Mouse (Mus musculus): ENCODE data around the gene Cdyl. TPM values are rescaled to one million over a fixed set of nuclear protein-coding genes. Genes with fewer than 3 reads are reported as not detected.

Gene Cdyl
- polyA plus RNA-seq (2015; fragmentation: Nextera tagmentation; extraction: Ambion mirVana), result 3.4 and 3.5 TPM in 2 replicates

DNA sequence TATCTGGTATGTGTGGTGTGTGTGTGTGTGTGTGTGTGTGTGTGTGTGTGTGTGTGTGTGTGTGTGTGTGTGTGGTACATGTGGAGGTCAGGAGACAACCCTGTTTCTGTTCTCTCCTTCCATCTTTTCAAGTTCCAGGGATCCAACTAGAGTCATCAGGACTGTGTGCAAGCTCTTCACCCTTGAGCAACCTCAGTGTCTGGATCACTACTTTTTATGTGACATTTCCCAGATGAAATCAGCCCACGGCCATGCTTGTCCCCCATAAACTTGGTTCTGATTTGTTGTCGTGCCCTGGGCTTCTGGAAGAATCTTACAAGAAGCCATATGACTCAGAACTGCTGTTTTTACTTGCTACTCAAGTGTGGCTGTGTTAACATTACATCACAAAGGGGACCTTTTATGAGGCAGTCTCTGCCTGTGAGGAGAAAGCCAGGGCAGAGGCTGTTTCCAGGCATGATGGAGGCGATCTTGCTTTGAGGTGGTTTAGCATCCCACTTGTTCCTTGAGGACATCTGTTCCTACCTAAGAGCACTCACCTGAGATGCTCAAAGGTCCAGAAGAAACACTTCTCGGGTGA is at the start of gene Cdyl:
Cdyl (plus strand) TSS at position 428 of the 580 bp plus-strand sequence.
- no peak within 1 kb of the TSS for H3K9ac ChIP-seq (ENCODE audit: low read depth, low read length)
- ATAC-seq, result no peak
- no peaks in the 10 kb centered on the region for H3K27me3 ChIP-seq (ENCODE audit: control insufficient read depth, insufficient read depth, low read depth, low read length)
- no peaks in the 10 kb centered on the region for H3K4me1 ChIP-seq (ENCODE audit: control insufficient read depth, insufficient read depth, low read length)
- H3K4me2 ChIP-seq (ENCODE audit: low read length), result no peak within 1 kb of the TSS
- H3K27ac ChIP-seq (ENCODE audit: low read length), result no peak within 1 kb of the TSS
- H3K36me3 ChIP-seq (ENCODE audit: control insufficient read depth, insufficient read depth, low read length), result no peaks in the 10 kb centered on the region
- 77% methylated on average over 4 of the region's 4 CpGs for WGBS
- no peak within 1 kb of the TSS for H3K4me3 ChIP-seq (ENCODE audit: low read depth, low read length)
- H3K9me3 ChIP-seq (replicated peaks; ENCODE audit: control insufficient read depth, low read length, poor library complexity, severe bottlenecking), result no peaks in the 10 kb centered on the region

- Histone ChIP-seq H3K36me3 (ENCODE audit: control insufficient read depth, insufficient read depth, low read length) (no peaks in the 10 kb centered on the region), H3K9me3 (replicated peaks; ENCODE audit: control insufficient read depth, low read length, poor library complexity, severe bottlenecking) (no peaks in the 10 kb centered on the region), H3K27ac (ENCODE audit: low read length) (no peak overlapping the region), H3K4me1 (ENCODE audit: control insufficient read depth, insufficient read depth, low read length) (no peaks in the 10 kb centered on the region), H3K4me3 (ENCODE audit: low read depth, low read length) (no peak overlapping the region), H3K27me3 (ENCODE audit: control insufficient read depth, insufficient read depth, low read depth, low read length) (no peaks in the 10 kb centered on the region), H3K4me2 (ENCODE audit: low read length) (no peak overlapping the region), H3K9ac (ENCODE audit: low read depth, low read length) (no peak overlapping the region)
- no peak for ATAC-seq
These were observed 48.9 kb upstream of the Cdyl start for GRCm38 (mm10) chr13:35610718-35611117.

- H3K27me3 ChIP-seq (ENCODE audit: control insufficient read depth, insufficient read depth, low read depth, low read length), result no peaks in the 10 kb centered on the region
- ATAC-seq, result no peak
- H3K36me3 ChIP-seq (ENCODE audit: control insufficient read depth, insufficient read depth, low read length), result no peaks in the 10 kb centered on the region
- H3K4me2 ChIP-seq (ENCODE audit: low read length), result no peak overlapping the region
- no peak overlapping the region for H3K9ac ChIP-seq (ENCODE audit: low read depth, low read length)
- WGBS, result 97% methylated on average over 1 of the region's 1 CpGs
- no peak overlapping the region for H3K4me3 ChIP-seq (ENCODE audit: low read depth, low read length)
- H3K9me3 ChIP-seq (replicated peaks; ENCODE audit: control insufficient read depth, low read length, poor library complexity, severe bottlenecking), result no peaks in the 10 kb centered on the region
- H3K4me1 ChIP-seq (ENCODE audit: control insufficient read depth, insufficient read depth, low read length), result no peaks in the 10 kb centered on the region
- no peak overlapping the region for H3K27ac ChIP-seq (ENCODE audit: low read length)
These were observed 47.1 kb upstream of the Cdyl start for GRCm38 (mm10) chr13:35612506-35612905.

- Histone ChIP-seq H3K4me3 (ENCODE audit: low read depth, low read length) (no peak overlapping the region), H3K4me2 (ENCODE audit: low read length) (no peak overlapping the region), H3K36me3 (ENCODE audit: control insufficient read depth, insufficient read depth, low read length) (no peaks in the 10 kb centered on the region), H3K4me1 (ENCODE audit: control insufficient read depth, insufficient read depth, low read length) (no peaks in the 10 kb centered on the region), H3K27me3 (ENCODE audit: control insufficient read depth, insufficient read depth, low read depth, low read length) (no peaks in the 10 kb centered on the region), H3K9ac (ENCODE audit: low read depth, low read length) (no peak overlapping the region), H3K27ac (ENCODE audit: low read length) (no peak overlapping the region), H3K9me3 (replicated peaks; ENCODE audit: control insufficient read depth, low read length, poor library complexity, severe bottlenecking) (no peaks in the 10 kb centered on the region)
- ATAC-seq, result no peak
- 65% methylated on average over 4 of the region's 4 CpGs for WGBS
These were observed 44.7 kb upstream of the Cdyl start for GRCm38 (mm10) chr13:35614832-35615479.

- 76% methylated on average over 4 of the region's 4 CpGs for WGBS
- H3K4me3 ChIP-seq (ENCODE audit: low read depth, low read length), result no peak overlapping the region
- no peaks in the 10 kb centered on the region for H3K9me3 ChIP-seq (replicated peaks; ENCODE audit: control insufficient read depth, low read length, poor library complexity, severe bottlenecking)
- H3K4me1 ChIP-seq (ENCODE audit: control insufficient read depth, insufficient read depth, low read length), result no peaks in the 10 kb centered on the region
- no peak overlapping the region for H3K27ac ChIP-seq (ENCODE audit: low read length)
- no peak for ATAC-seq
- no peaks in the 10 kb centered on the region for H3K36me3 ChIP-seq (ENCODE audit: control insufficient read depth, insufficient read depth, low read length)
- no peaks in the 10 kb centered on the region for H3K27me3 ChIP-seq (ENCODE audit: control insufficient read depth, insufficient read depth, low read depth, low read length)
- H3K4me2 ChIP-seq (ENCODE audit: low read length), result no peak overlapping the region
- no peak overlapping the region for H3K9ac ChIP-seq (ENCODE audit: low read depth, low read length)
These were observed 43.0 kb upstream of the Cdyl start for GRCm38 (mm10) chr13:35616524-35617099.

DNA sequence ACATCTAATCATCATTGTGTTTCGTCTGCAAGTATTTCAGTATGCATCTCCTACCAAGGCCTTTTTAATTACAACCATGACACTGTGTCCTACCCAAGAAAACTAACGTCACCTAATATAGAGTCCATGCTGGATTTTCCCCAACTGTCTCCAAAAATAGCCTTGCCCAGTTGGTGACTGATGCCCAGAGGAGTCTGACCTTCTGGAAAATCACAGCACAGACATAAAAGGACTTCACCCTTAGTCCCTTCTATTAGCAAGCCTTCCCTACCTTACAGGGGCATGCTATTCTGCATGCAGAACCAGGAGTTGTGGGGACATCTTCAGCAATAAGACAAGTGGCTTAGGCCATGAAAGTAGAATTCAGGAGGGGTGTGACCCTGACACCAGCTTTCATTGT is 40.3 kb upstream of the Cdyl start:
- H3K9ac ChIP-seq (ENCODE audit: low read depth, low read length), result no peak overlapping the region
- H3K36me3 ChIP-seq (ENCODE audit: control insufficient read depth, insufficient read depth, low read length), result no peaks in the 10 kb centered on the region
- H3K27ac ChIP-seq (ENCODE audit: low read length), result no peak overlapping the region
- no peak for ATAC-seq
- no peak overlapping the region for H3K4me2 ChIP-seq (ENCODE audit: low read length)
- no peaks in the 10 kb centered on the region for H3K27me3 ChIP-seq (ENCODE audit: control insufficient read depth, insufficient read depth, low read depth, low read length)
- no peaks in the 10 kb centered on the region for H3K9me3 ChIP-seq (replicated peaks; ENCODE audit: control insufficient read depth, low read length, poor library complexity, severe bottlenecking)
- no peaks in the 10 kb centered on the region for H3K4me1 ChIP-seq (ENCODE audit: control insufficient read depth, insufficient read depth, low read length)
- whole genome bisulfite sequencing, result 91% methylated on average over 2 of the region's 2 CpGs
- no peak overlapping the region for H3K4me3 ChIP-seq (ENCODE audit: low read depth, low read length)

DNA sequence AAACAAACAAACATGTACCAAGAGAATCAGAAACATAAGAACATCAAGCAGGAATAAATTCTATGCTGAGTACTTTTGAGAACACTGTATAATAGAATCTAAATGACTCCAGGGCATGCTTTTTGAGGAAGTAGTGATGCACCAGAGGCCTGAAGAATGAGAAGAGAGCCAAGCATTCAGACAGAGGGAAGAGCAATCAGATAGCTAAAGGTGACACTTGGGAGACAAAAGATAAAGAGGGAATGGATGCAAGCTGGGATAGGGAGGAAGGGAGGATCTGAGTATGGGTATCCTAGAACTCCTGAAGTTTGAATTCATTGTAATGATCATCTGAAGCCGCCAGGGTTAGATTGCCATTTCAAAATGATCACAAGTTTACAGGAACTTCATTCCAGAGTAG is 38.9 kb upstream of the Cdyl start:
- Histone ChIP-seq H3K4me1 (ENCODE audit: control insufficient read depth, insufficient read depth, low read length) (no peaks in the 10 kb centered on the region), H3K27me3 (ENCODE audit: control insufficient read depth, insufficient read depth, low read depth, low read length) (no peaks in the 10 kb centered on the region), H3K36me3 (ENCODE audit: control insufficient read depth, insufficient read depth, low read length) (no peaks in the 10 kb centered on the region), H3K4me3 (ENCODE audit: low read depth, low read length) (no peak overlapping the region), H3K4me2 (ENCODE audit: low read length) (no peak overlapping the region), H3K27ac (ENCODE audit: low read length) (no peak overlapping the region), H3K9ac (ENCODE audit: low read depth, low read length) (no peak overlapping the region), H3K9me3 (replicated peaks; ENCODE audit: control insufficient read depth, low read length, poor library complexity, severe bottlenecking) (no peaks in the 10 kb centered on the region)
- no peak for ATAC-seq
- WGBS, result 77% methylated on average over 1 of the region's 1 CpGs

DNA sequence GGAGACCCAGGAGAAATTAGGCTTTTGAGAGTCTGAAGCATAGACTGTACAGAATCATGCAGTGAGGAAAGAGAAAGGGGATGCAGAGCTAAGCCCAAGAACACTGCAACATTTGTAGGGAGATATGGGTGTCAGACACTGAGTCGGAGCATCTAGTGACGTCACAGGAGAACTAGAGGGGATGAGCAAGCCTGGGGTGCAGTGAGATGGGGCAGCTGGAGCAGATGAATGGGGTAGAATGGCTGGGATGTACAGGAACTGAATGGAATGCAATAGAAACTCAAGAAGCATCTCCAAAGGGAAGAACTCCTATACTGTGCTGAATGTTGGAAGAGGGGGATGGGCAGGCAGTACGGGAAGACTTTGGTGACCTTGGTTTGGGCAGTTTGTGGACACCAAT is 34.8 kb upstream of the Cdyl start:
- H3K4me1 ChIP-seq (ENCODE audit: control insufficient read depth, insufficient read depth, low read length), result no peaks in the 10 kb centered on the region
- no peak overlapping the region for H3K27ac ChIP-seq (ENCODE audit: low read length)
- H3K27me3 ChIP-seq (ENCODE audit: control insufficient read depth, insufficient read depth, low read depth, low read length), result no peaks in the 10 kb centered on the region
- no peaks in the 10 kb centered on the region for H3K36me3 ChIP-seq (ENCODE audit: control insufficient read depth, insufficient read depth, low read length)
- no peak for ATAC-seq
- no peak overlapping the region for H3K4me3 ChIP-seq (ENCODE audit: low read depth, low read length)
- no peak overlapping the region for H3K4me2 ChIP-seq (ENCODE audit: low read length)
- no peaks in the 10 kb centered on the region for H3K9me3 ChIP-seq (replicated peaks; ENCODE audit: control insufficient read depth, low read length, poor library complexity, severe bottlenecking)
- WGBS, result 94% methylated on average over 3 of the region's 3 CpGs
- H3K9ac ChIP-seq (ENCODE audit: low read depth, low read length), result no peak overlapping the region

- no peak overlapping the region for H3K9ac ChIP-seq (ENCODE audit: low read depth, low read length)
- no peaks in the 10 kb centered on the region for H3K27me3 ChIP-seq (ENCODE audit: control insufficient read depth, insufficient read depth, low read depth, low read length)
- ATAC-seq, result no peak
- 51% methylated on average over 3 of the region's 3 CpGs for WGBS
- no peak overlapping the region for H3K4me3 ChIP-seq (ENCODE audit: low read depth, low read length)
- no peaks in the 10 kb centered on the region for H3K4me1 ChIP-seq (ENCODE audit: control insufficient read depth, insufficient read depth, low read length)
- no peaks in the 10 kb centered on the region for H3K36me3 ChIP-seq (ENCODE audit: control insufficient read depth, insufficient read depth, low read length)
- no peak overlapping the region for H3K27ac ChIP-seq (ENCODE audit: low read length)
- H3K9me3 ChIP-seq (replicated peaks; ENCODE audit: control insufficient read depth, low read length, poor library complexity, severe bottlenecking), result no peaks in the 10 kb centered on the region
- H3K4me2 ChIP-seq (ENCODE audit: low read length), result no peak overlapping the region
These were observed 34.1 kb upstream of the Cdyl start for GRCm38 (mm10) chr13:35625556-35625955.

Measured in midbrain, embryonic 16.5 days (tissue).